Mouse (Mus musculus) embryonic fibroblast, embryonic 13.5 days (primary cell): ENCODE results near the gene 4931429L15Rik.

Source experiments
- CTCF ChIP-seq: IDR thresholded peaks from 2 replicates; pipeline ENCODE4 v1.5.1; 2011; ENCODE audit warnings: mild to moderate bottlenecking, control low read depth, low read length, moderate library complexity, borderline replicate concordance; ENCODE audit not compliant: insufficient read depth
- POLR2A ChIP-seq: IDR thresholded peaks from 2 replicates; pipeline ENCODE4 v1.6.1; 2011; ENCODE audit warnings: low read depth, mild to moderate bottlenecking, control low read depth, low read length, moderate library complexity

- TF ChIP-seq CTCF (no peak), POLR2A (no peak)
These were observed 3.4 kb downstream of the 4931429L15Rik start for GRCm38 (mm10) chr9:46316388-46316787.
